Mouse (Mus musculus): ENCODE measurements around the gene Trmt1. TPM values are rescaled to one million over a fixed set of nuclear protein-coding genes. Genes with fewer than 3 reads are reported as not detected.

Trmt1 gene
- polyA plus RNA-seq (2016; fragmentation: Nextera tagmentation; extraction: Ambion mirVana) = 56.4 and 58.1 TPM in 2 replicates

GRCm38 (mm10) chr8:84686191-84687002, at the start of gene Trmt1:
TSS of gene Trmt1 (plus strand) at chr8:84686307.
- H3K27ac ChIP-seq (replicated peaks) = peak within 1 kb of the TSS; percentile 99
- peaks cover 52% of the 10 kb centered on the region for H3K4me1 ChIP-seq
- WGBS = 12% methylated on average over 20 of the region's 20 CpGs
- H3K27me3 ChIP-seq (ENCODE audit: low read depth, poor library complexity, severe bottlenecking) = no peaks in the 10 kb centered on the region
- peak within 1 kb of the TSS; percentile 100 for H3K4me3 ChIP-seq
- peaks cover 54% of the 10 kb centered on the region for H3K36me3 ChIP-seq
- peak; percentile 40 for DNase-seq (ENCODE audit: low spot score)
- no peaks in the 10 kb centered on the region for H3K9me3 ChIP-seq (replicated peaks)

GRCm38 (mm10) chr8:84637946-84638554, 48.1 kb upstream of the Trmt1 start:
- Histone ChIP-seq H3K27me3 (ENCODE audit: low read depth, poor library complexity, severe bottlenecking) (peaks cover 29% of the 10 kb centered on the region), H3K4me1 (peaks cover 57% of the 10 kb centered on the region), H3K36me3 (no peaks in the 10 kb centered on the region; the same call in 1 of the 2 replicates), H3K4me3 (peak overlapping the region; percentile 69), H3K27ac (replicated peaks) (peak overlapping the region; percentile 95), H3K9me3 (replicated peaks) (no peaks in the 10 kb centered on the region)
- WGBS = 38% methylated on average over 8 of the region's 8 CpGs
- no peak for DNase-seq (ENCODE audit: low spot score)

- H3K27me3 ChIP-seq (ENCODE audit: low read depth, poor library complexity, severe bottlenecking) = peaks cover 29% of the 10 kb centered on the region
- no peaks in the 10 kb centered on the region for H3K9me3 ChIP-seq (replicated peaks)
- DNase-seq (ENCODE audit: low spot score) = peak; percentile 55
- peaks cover 53% of the 10 kb centered on the region for H3K4me1 ChIP-seq
- H3K27ac ChIP-seq (replicated peaks) = peak overlapping the region; percentile 95
- WGBS = under 1% methylated on average over 45 of the region's 52 CpGs
- H3K4me3 ChIP-seq = peak overlapping the region; percentile 69
- H3K36me3 ChIP-seq = no peaks in the 10 kb centered on the region
Observed at GRCm38 (mm10) chr8:84638555-84639161, 47.4 kb upstream of the Trmt1 start.

- under 1% methylated on average over 106 of the region's 106 CpGs for WGBS
- peak; percentile 89 for DNase-seq (ENCODE audit: low spot score)
- H3K4me1 ChIP-seq = peaks cover 46% of the 10 kb centered on the region
- no peaks in the 10 kb centered on the region for H3K9me3 ChIP-seq (replicated peaks)
- no peaks in the 10 kb centered on the region for H3K36me3 ChIP-seq
- H3K27me3 ChIP-seq (ENCODE audit: low read depth, poor library complexity, severe bottlenecking) = peaks cover 29% of the 10 kb centered on the region
- H3K27ac ChIP-seq (replicated peaks) = peak overlapping the region; percentile 95
- peak overlapping the region; percentile 69 for H3K4me3 ChIP-seq
Observed at GRCm38 (mm10) chr8:84639162-84640009, 46.7 kb upstream of the Trmt1 start.

DNA sequence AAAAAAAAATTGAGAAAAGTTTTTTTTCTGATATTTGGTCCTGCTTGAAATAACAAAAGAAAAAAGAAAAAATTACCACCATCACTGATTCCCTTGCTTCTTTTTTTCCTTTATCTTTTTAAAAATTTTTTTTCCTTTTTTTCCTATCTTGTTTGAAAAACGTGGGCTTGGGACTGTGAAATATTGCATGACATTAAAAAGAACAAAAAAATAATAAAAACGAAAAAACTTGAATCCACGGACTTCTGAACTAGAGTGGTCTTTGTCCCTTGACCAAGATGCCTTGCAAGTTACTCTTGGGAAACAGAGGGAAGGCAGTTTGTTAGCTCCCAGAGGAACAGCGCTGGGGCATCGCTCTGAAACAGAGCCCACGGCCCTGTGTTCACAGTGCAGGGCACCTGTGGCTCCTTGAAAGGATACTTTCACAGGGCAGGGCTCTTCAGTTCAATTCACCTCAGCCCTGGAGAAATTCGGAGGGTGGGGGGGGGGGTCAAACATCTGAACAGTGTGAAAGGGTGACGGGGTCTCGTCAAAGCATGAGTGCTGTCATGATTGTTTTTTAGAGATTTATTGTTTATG, 46.0 kb upstream of the Trmt1 start:
- DNase-seq (ENCODE audit: low spot score) = no peak
- H3K4me3 ChIP-seq = peak overlapping the region; percentile 69
- no peaks in the 10 kb centered on the region for H3K36me3 ChIP-seq
- peaks cover 29% of the 10 kb centered on the region for H3K27me3 ChIP-seq (ENCODE audit: low read depth, poor library complexity, severe bottlenecking)
- WGBS = 35% methylated on average over 9 of the region's 9 CpGs
- peaks cover 38% of the 10 kb centered on the region for H3K4me1 ChIP-seq
- H3K27ac ChIP-seq (replicated peaks) = peak overlapping the region; percentile 95
- H3K9me3 ChIP-seq (replicated peaks) = no peaks in the 10 kb centered on the region

DNA sequence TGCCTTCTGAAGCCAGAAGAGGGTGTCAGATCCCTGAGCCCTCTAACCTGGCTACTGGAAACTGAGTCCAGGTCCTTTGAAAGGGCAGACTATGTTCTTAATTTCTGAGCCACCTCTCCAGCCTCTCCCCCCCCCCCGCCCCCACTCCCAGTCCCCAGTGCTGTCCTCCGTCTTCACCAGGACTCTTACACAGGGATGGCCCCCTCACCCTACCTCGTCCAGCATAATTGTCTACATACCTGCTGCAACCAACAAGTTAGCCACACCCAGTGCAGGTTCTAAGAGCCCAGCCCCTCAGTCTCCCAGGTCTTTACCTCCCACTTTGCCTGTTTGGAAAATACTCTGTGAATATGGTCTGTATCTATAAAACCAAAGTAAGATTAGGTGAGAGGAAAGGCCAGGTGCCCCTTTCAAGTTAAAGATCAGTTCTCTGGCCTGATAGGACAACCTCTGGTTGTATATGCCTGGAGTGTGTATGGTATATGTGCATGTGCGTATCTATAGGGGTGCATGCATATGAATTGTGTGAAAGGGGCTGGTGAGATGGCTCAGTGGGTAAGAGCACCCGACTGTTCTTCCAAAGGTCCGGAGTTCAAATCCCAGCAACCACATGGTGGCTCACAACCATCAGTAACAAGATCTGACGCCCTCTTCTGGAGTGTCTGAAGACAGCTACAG, 45.4 kb upstream of the Trmt1 start:
- peaks cover 32% of the 10 kb centered on the region for H3K4me1 ChIP-seq
- no peak for DNase-seq (ENCODE audit: low spot score)
- no peaks in the 10 kb centered on the region for H3K36me3 ChIP-seq
- no peak overlapping the region for H3K4me3 ChIP-seq
- no peaks in the 10 kb centered on the region for H3K9me3 ChIP-seq (replicated peaks)
- WGBS = 77% methylated on average over 7 of the region's 7 CpGs
- no peak overlapping the region for H3K27ac ChIP-seq (replicated peaks)
- H3K27me3 ChIP-seq (ENCODE audit: low read depth, poor library complexity, severe bottlenecking) = peaks cover 25% of the 10 kb centered on the region

DNA sequence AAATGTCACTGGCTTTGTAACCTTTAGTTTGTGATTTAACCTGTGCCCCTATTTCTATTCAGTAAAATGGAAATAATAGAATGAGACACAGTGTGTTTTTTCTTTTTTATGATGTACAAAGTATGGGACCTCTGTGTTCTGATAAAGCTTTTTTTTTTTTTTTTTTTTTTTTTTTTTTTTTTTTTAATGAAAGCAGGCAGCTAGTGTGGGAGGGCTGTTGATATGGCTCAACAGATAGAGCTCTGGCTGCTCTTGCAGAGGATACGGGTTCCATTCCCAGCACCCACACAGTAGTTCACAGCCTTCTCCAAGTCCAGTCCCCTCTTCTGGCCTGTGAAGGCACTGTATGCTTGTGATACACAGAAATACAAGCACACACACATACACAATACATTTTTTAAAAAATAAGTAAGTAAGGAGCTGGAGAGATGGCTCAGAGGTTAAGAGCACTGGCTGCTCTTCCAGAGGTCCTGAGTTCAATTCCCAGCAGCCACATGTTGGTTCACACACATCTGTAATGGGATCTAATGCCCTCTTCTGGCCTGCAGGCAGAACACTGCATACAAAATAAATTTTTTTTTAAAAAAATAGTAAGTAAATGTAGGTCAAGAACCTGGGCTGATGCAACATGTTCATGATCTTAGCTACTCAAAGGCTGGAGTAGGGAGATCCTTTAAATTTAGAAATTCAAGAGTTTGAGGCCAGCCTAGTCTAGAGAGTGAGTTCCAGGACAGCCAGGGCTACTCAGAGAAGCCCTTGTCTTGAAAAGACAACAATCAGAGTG, 44.3 kb upstream of the Trmt1 start:
- 89% methylated on average over 1 of the region's 1 CpGs for WGBS
- no peaks in the 10 kb centered on the region for H3K9me3 ChIP-seq (replicated peaks)
- no peaks in the 10 kb centered on the region for H3K36me3 ChIP-seq
- H3K27ac ChIP-seq (replicated peaks) = no peak overlapping the region
- no peak for DNase-seq (ENCODE audit: low spot score)
- peaks cover 23% of the 10 kb centered on the region for H3K4me1 ChIP-seq
- no peak overlapping the region for H3K4me3 ChIP-seq
- H3K27me3 ChIP-seq (ENCODE audit: low read depth, poor library complexity, severe bottlenecking) = peaks cover 14% of the 10 kb centered on the region

- DNase-seq (ENCODE audit: low spot score) = no peak
- 83% methylated on average over 5 of the region's 5 CpGs for WGBS
- peaks cover 31% of the 10 kb centered on the region for H3K4me1 ChIP-seq
- 0 out of 2 replicates have a peak, but pooled peaks cover 5% of the 10 kb centered on the region for H3K27me3 ChIP-seq (ENCODE audit: low read depth, poor library complexity, severe bottlenecking)
- H3K9me3 ChIP-seq (replicated peaks) = no peaks in the 10 kb centered on the region
- no peak overlapping the region for H3K27ac ChIP-seq (replicated peaks)
- H3K4me3 ChIP-seq = no peak overlapping the region
- H3K36me3 ChIP-seq = no peaks in the 10 kb centered on the region
Observed at GRCm38 (mm10) chr8:84643019-84643418, 43.1 kb upstream of the Trmt1 start.

GRCm38 (mm10) chr8:84646800-84647199, 39.3 kb upstream of the Trmt1 start:
- DNase-seq (ENCODE audit: low spot score) = no peak
- H3K4me3 ChIP-seq = peak overlapping the region; percentile 44; the same call in 1 of the 2 replicates

DNA sequence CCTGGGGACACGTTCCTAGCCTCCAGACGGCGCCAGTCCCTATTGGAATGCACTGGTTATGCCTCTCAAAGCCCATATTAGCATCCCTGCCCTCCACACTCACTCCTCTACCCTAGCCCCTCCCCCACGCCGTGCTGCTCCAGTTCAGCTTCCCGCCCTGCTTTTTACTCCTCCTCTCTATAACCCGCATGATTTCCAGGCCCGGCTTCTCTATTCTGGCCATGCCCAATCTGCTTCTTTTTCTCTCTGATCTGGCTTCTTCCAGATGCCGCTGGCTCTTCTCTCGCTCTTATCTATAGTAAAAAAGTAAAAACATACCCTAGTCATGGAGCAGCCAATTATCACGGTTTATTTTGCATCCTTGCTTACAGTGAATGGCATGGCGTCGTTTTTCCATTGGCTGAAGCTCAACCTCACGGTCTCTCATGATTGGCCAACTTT, 38.6 kb upstream of the Trmt1 start:
- Histone ChIP-seq H3K4me3 (peak overlapping the region; percentile 44), H3K4me1 (peaks cover 32% of the 10 kb centered on the region), H3K27ac (replicated peaks) (peak overlapping the region; percentile 79), H3K9me3 (replicated peaks) (no peaks in the 10 kb centered on the region), H3K36me3 (no peaks in the 10 kb centered on the region), H3K27me3 (ENCODE audit: low read depth, poor library complexity, severe bottlenecking) (no peaks in the 10 kb centered on the region)
- DNase-seq (ENCODE audit: low spot score) = peak; percentile 82
- WGBS = 4% methylated on average over 14 of the region's 14 CpGs

More at GRCm38 (mm10) chr8:84646800-84647199, 39.3 kb upstream of the Trmt1 start:
- H3K36me3 ChIP-seq = no peaks in the 10 kb centered on the region
- H3K27me3 ChIP-seq (ENCODE audit: low read depth, poor library complexity, severe bottlenecking) = no peaks in the 10 kb centered on the region
- H3K9me3 ChIP-seq (replicated peaks) = no peaks in the 10 kb centered on the region
- peak overlapping the region; percentile 79 for H3K27ac ChIP-seq (replicated peaks)
- WGBS = 59% methylated on average over 6 of the region's 6 CpGs
- H3K4me1 ChIP-seq = peaks cover 33% of the 10 kb centered on the region

GRCm38 (mm10) chr8:84650213-84650612, 35.9 kb upstream of the Trmt1 start:
- Histone ChIP-seq H3K4me3 (no peak overlapping the region), H3K9me3 (replicated peaks) (no peaks in the 10 kb centered on the region), H3K27me3 (ENCODE audit: low read depth, poor library complexity, severe bottlenecking) (no peaks in the 10 kb centered on the region), H3K27ac (replicated peaks) (peak overlapping the region; percentile 80), H3K4me1 (peaks cover 40% of the 10 kb centered on the region), H3K36me3 (no peaks in the 10 kb centered on the region)
- peak; percentile 24 for DNase-seq (ENCODE audit: low spot score)
- WGBS = 49% methylated on average over 3 of the region's 3 CpGs

Data from midbrain, embryonic 10.5 days (tissue).